Mouse (Mus musculus) stomach, postnatal 0 days (tissue): ENCODE data around the gene Pgm5. TPM values are rescaled to one million over a fixed set of nuclear protein-coding genes. Genes with fewer than 3 reads are reported as not detected.

ENCODE experiments used
- ATAC-seq: fragments of 200-750 bp; cut with Nextera tagmentation; 2 replicates; pipeline ENCODE4 v1.8.0; 2017; ENCODE audit not compliant: low FRiP score, low TSS enrichment
- DNase-seq: peaks from one replicate; pipeline ENCODE4 v3.0.0-alpha.2; 2016; ENCODE audit warnings: low spot score
- H3K27ac ChIP-seq: fragments of 300-500 bp; sonication (generic); replicated peaks from 2 replicates; pipeline ENCODE4 v1.5.1; 2014; ENCODE audit warnings: mild to moderate bottlenecking, control low read depth
- H3K27me3 ChIP-seq: fragments of 300-500 bp; sonication (generic); 2 replicates; pipeline ENCODE4 v1.6.1; 2014; ENCODE audit warnings: low read length; ENCODE audit not compliant: control insufficient read depth, insufficient read depth
- H3K36me3 ChIP-seq: fragments of 300-500 bp; sonication (generic); 2 replicates; pipeline ENCODE4 v1.6.1; 2014; ENCODE audit warnings: low read length, mixed read lengths; ENCODE audit not compliant: control insufficient read depth, insufficient read depth
- H3K4me1 ChIP-seq: fragments of 300-500 bp; sonication (generic); replicated peaks from 2 replicates; pipeline ENCODE4 v1.6.1; 2014; ENCODE audit warnings: antibody characterized with exemption; ENCODE audit not compliant: control insufficient read depth, insufficient read depth
- H3K4me2 ChIP-seq: fragments of 300-500 bp; sonication (generic); replicated peaks from 2 replicates; pipeline ENCODE4 v1.6.1; 2014; ENCODE audit warnings: low read depth, mild to moderate bottlenecking, control low read depth, moderate library complexity
- H3K4me3 ChIP-seq: fragments of 300-500 bp; sonication (generic); 2 replicates; pipeline ENCODE4 v1.5.1; 2014; ENCODE audit warnings: low read depth, low read length, control low read depth
- H3K9ac ChIP-seq: fragments of 300-500 bp; sonication (generic); 2 replicates; pipeline ENCODE4 v1.6.1; 2014; ENCODE audit warnings: mild to moderate bottlenecking, low read length, control low read depth, mixed read lengths
- H3K9me3 ChIP-seq: fragments of 300-500 bp; sonication (generic); 2 replicates; pipeline ENCODE4 v1.6.1; 2016; ENCODE audit warnings: low read length; ENCODE audit not compliant: control insufficient read depth
- CTCF ChIP-seq: IDR thresholded peaks from 2 replicates; pipeline ENCODE4 v1.5.1; 2016; ENCODE audit warnings: antibody characterized with exemption, low read depth, mild to moderate bottlenecking, moderate library complexity
- EP300 ChIP-seq: optimal IDR thresholded peaks from 2 replicates; pipeline ENCODE3; 2016; ENCODE audit warnings: antibody characterized with exemption
- WGBS: fragments of 180-500 bp; shearing (Covaris S2); extraction: QIAGEN DNeasy Blood & Tissue Kit; methylation state at CpG from one replicate; pipeline ENCODE4 v1.1.7; 2014; 5-methylcytosine and 5-hydroxymethylcytosine counted together
- polyA plus RNA-seq: library from polyadenylated mRNA; unstranded; fragments of >200 nt; fragmentation: Nextera tagmentation; extraction: Ambion mirVana; gene quantifications from 2 replicates; pipeline ENCODE4 v1.2.1, GENCODE M21; 2015

The Pgm5 gene
- 5.5 and 6.3 TPM in 2 replicates for polyA plus RNA-seq

DNA sequence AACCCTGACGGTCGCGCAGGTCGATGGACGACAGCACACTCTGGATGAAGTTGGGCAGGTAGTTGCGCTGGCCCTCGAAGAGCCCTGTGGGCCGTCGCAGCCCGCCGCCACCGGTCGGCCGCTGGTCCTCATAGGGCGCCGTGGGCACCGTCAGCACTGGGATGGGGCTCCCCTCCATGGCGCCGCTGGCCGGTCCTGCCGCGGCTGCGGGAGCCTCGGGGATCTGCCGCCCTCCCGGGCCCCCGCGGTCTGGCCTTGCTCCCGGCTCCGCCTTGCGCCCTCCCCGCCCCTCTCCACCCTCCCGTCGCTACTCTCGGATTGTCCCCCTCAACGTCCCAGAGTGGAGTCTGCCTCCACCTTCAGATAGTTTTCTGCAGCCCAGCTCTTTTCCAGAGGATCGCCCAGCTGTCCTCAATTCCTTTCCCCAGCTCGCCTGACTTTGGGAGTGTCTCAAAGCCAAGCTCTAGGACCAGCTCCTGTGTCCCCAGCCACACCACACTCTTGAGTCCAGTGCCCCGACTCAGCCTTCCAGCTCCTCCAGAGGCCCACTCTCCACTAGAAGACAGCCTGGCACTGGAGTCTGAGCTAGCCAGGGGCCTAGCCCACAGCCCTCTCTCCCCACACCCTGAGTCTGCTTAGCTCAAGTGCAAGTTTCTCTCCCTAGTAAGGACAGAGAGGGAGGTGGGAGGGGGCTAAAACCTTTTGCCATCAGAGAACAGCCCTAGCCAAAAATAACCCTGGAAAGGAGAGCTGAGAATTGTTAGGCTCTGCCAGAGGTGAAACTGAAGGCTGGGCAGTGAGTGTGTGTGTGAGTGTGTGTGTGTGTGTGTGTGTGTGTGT is at the start of gene Pgm5:
Gene Pgm5 (minus strand): TSS at position 244 of the 840 bp plus-strand sequence.
- Histone ChIP-seq H3K4me1 (no peaks in the 10 kb centered on the region), H3K36me3 (no peaks in the 10 kb centered on the region), H3K27me3 (no peaks in the 10 kb centered on the region), H3K27ac (peak within 1 kb of the TSS; percentile 89), H3K9ac (peak within 1 kb of the TSS; percentile 75), H3K9me3 (no peaks in the 10 kb centered on the region), H3K4me3 (peak within 1 kb of the TSS; percentile 65), H3K4me2 (peak within 1 kb of the TSS; percentile 57)
- TF ChIP-seq EP300 (no peak), CTCF (peak; percentile 67)
- DNase-seq, result peak; percentile 47
- WGBS, result 0% methylated on average over 25 of the region's 39 CpGs
- peak; percentile 84 for ATAC-seq

DNA sequence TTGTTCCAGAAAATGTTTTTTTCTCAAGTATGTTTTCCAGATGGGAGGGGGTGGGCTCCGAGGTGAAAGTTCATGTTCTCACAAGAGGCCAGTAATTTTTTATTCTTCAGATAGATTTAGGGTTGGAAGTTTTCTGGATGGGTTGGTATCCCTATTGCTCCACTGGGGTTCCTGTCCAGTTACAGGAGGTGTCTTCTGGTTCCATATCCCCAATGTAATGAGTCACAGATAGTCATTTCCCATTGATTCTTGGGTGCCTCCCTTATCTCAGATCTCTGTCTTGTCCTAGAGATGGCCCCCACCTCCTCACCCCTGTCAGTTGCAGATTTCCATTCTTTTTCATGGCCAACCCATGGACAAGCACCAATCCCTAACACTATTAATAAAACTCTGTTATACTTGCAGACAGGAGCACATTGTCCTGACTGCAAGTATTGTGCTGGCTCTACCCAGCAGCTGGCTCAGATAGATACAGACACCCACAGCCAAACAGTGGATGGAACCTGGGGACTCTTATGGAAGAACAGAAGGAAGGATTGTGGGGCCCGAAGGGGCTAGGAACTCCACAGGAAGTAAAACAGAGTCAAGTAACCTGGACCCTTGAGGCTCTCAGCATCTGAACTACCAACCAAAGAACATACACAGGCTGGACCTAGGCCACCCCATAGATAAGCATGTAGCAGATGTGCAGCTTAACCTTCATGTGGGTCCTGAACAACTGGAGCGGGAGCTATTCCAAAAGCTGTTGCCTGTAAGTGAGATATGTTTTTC is 46.9 kb upstream of the Pgm5 start:
- TF ChIP-seq EP300, result no peak
- no peak for TF ChIP-seq CTCF
- Histone ChIP-seq H3K4me2 (no peak overlapping the region), H3K36me3 (no peaks in the 10 kb centered on the region), H3K4me3 (no peak overlapping the region), H3K9me3 (no peaks in the 10 kb centered on the region), H3K27me3 (no peaks in the 10 kb centered on the region), H3K9ac (no peak overlapping the region), H3K27ac (no peak overlapping the region), H3K4me1 (no peaks in the 10 kb centered on the region)
- 85% methylated on average over 3 of the region's 3 CpGs for WGBS
- no peak for DNase-seq
- no peak for ATAC-seq

DNA sequence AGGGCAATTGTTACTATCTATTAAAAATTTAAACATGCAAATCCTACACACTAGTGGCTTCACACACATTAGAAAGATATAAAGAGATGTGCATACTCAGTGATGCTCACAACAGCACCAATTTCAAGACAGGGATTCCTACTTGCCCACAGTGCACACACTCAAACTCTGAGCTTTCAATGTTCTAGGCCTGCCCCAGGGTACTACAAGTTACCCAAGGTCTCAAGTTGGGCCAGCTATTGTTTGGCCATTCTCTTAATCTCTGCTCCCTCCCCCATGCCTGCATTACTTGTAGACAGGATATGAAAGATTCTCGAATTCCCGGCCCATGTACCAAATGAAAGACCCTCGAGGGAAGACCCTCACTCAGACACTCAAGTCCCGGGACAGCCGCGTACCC is 46.0 kb upstream of the Pgm5 start:
- TF ChIP-seq EP300 (no peak), CTCF (no peak)
- 70% methylated on average over 3 of the region's 6 CpGs for WGBS
- no peak overlapping the region for H3K9ac ChIP-seq

DNA sequence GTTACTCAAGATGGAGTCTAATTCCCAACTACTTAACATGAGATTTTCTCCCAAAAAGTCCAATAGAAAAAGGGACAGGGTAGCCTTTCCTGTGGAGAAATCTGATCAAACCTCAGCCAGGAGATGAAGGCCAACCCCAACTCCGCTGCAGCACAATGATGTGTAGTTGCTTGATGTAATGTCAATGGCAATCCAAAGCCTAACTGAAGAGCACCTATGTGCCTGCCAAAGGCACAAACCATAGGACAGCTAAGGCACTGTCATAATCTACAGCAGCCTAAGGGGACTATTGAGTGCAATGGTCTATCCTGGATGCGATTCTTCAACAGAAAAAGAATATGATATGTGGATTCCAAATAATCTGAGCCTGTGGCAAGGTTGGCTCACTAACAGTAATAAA is 41.2 kb upstream of the Pgm5 start:
- peaks cover 20% of the 10 kb centered on the region for H3K27me3 ChIP-seq
- H3K4me1 ChIP-seq, result no peaks in the 10 kb centered on the region
- 51% methylated on average over 2 of the region's 2 CpGs for WGBS
- DNase-seq (no peak), ATAC-seq (no peak)
- no peak overlapping the region for H3K4me2 ChIP-seq
- no peak overlapping the region for H3K27ac ChIP-seq
- no peaks in the 10 kb centered on the region for H3K9me3 ChIP-seq
- H3K36me3 ChIP-seq, result no peaks in the 10 kb centered on the region
- no peak overlapping the region for H3K4me3 ChIP-seq
- no peak overlapping the region for H3K9ac ChIP-seq
- TF ChIP-seq CTCF (no peak), EP300 (no peak)

More for the DNA sequence above, 46.0 kb upstream of the Pgm5 start:
- Histone ChIP-seq H3K27me3 (peaks cover 5% of the 10 kb centered on the region; the same call in 1 of the 2 replicates), H3K36me3 (no peaks in the 10 kb centered on the region), H3K4me3 (no peak overlapping the region), H3K9me3 (no peaks in the 10 kb centered on the region), H3K27ac (no peak overlapping the region), H3K4me1 (no peaks in the 10 kb centered on the region), H3K4me2 (no peak overlapping the region)
- ATAC-seq (no peak), DNase-seq (no peak)

DNA sequence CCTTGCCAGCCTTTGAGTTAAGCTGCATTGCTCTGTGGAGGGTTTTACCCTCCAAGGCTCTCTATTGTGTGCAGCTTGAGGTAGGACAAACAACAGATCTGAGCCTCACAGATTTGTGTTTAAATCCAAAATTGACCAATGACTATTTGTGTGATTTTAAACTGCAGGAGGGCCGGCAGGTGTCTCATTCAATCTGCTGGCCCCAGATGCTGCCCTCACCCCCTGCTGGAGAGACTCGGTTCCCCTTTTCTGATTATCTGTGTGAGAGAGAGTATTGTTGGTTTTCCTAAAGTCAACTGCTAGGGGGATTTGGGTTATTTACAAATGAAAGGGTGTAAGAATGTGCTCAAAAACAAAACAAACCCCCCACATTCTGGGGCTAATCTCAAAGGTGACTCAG is 40.6 kb upstream of the Pgm5 start:
- Histone ChIP-seq H3K9ac (no peak overlapping the region), H3K27ac (no peak overlapping the region), H3K36me3 (no peaks in the 10 kb centered on the region), H3K4me1 (no peaks in the 10 kb centered on the region), H3K9me3 (no peaks in the 10 kb centered on the region), H3K4me3 (no peak overlapping the region), H3K27me3 (peaks cover 20% of the 10 kb centered on the region), H3K4me2 (no peak overlapping the region)
- DNase-seq (no peak), ATAC-seq (no peak)
- TF ChIP-seq CTCF, result 0 out of 2 replicates have a peak, but pooled peaks have one; percentile 3
- TF ChIP-seq EP300, result no peak
- WGBS, result 11% methylated on average over 2 of the region's 2 CpGs

DNA sequence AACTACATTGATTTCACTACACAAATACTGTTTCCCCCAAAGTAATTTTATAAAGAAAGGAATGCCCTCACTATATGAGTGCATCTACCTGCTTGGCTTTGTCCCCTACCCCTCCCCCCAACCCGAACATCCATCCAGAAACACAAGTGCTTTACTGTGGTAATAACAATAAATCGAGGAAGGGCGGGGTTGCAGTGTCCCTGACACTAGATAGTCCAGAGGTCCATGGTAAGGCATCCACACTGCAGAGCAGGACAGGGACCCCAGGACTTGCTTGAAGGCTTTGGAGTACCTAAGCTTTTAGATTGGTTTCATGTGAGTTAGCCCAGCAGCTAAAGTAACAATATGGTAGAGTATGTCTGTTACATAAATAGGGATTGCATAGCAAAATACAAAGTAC is 40.0 kb upstream of the Pgm5 start:
- 12% methylated on average over 3 of the region's 3 CpGs for WGBS
- no peaks in the 10 kb centered on the region for H3K36me3 ChIP-seq
- peaks cover 24% of the 10 kb centered on the region for H3K27me3 ChIP-seq
- no peak for TF ChIP-seq EP300
- ATAC-seq, result no peak
- no peaks in the 10 kb centered on the region for H3K4me1 ChIP-seq
- H3K27ac ChIP-seq, result no peak overlapping the region
- peak; percentile 7 for DNase-seq
- no peak overlapping the region for H3K4me2 ChIP-seq
- no peak overlapping the region for H3K9ac ChIP-seq
- no peaks in the 10 kb centered on the region for H3K9me3 ChIP-seq
- H3K4me3 ChIP-seq, result no peak overlapping the region
